Mouse (Mus musculus) A20 (cell line): ENCODE measurements around the gene Tmem128.

ENCODE experiments used
- DNase-seq: peaks from one replicate; pipeline ENCODE4 v3.0.0-alpha.2; 2011; ENCODE audit warnings: low read depth, low spot score

The Tmem128 gene

GRCm38 (mm10) chr5:38260107-38260682, at the start of gene Tmem128:
Gene Tmem128, plus strand, starts transcription at chr5:38260185.
- peak; percentile 78 for DNase-seq

- peak; percentile 81 for DNase-seq
Measured at GRCm38 (mm10) chr5:38211691-38212090, 48.3 kb upstream of the Tmem128 start.

- no peak for DNase-seq
Measured at GRCm38 (mm10) chr5:38213009-38213408, 47.0 kb upstream of the Tmem128 start.

GRCm38 (mm10) chr5:38219771-38220307, 40.1 kb upstream of the Tmem128 start:
- DNase-seq, result no peak

- DNase-seq, result peak; percentile 93
Measured at GRCm38 (mm10) chr5:38220328-38220912, 39.6 kb upstream of the Tmem128 start, which contains the start of the genes Zbtb49 and Lyar. Gene Zbtb49, minus strand, starts transcription at chr5:38220457. Gene Lyar, plus strand, starts transcription at chr5:38220470.

GRCm38 (mm10) chr5:38235422-38235821, 24.6 kb upstream of the Tmem128 start:
- DNase-seq, result peak; percentile 64

- peak; percentile 34 for DNase-seq
Measured at GRCm38 (mm10) chr5:38236627-38237026, 23.4 kb upstream of the Tmem128 start.

- DNase-seq, result no peak
Measured at GRCm38 (mm10) chr5:38240727-38241472, 19.1 kb upstream of the Tmem128 start.

- no peak for DNase-seq
Measured at GRCm38 (mm10) chr5:38241473-38241834, 18.5 kb upstream of the Tmem128 start.

- no peak for DNase-seq
Measured at GRCm38 (mm10) chr5:38241966-38242365, 18.0 kb upstream of the Tmem128 start.

- DNase-seq, result peak; percentile 40
Measured at GRCm38 (mm10) chr5:38255195-38255594, 4.8 kb upstream of the Tmem128 start.

- no peak for DNase-seq
Measured at GRCm38 (mm10) chr5:38255644-38256043, 4.3 kb upstream of the Tmem128 start.

GRCm38 (mm10) chr5:38256551-38256950, 3.4 kb upstream of the Tmem128 start:
- DNase-seq, result no peak

GRCm38 (mm10) chr5:38258034-38258772, 1.8 kb upstream of the Tmem128 start:
- no peak for DNase-seq

- no peak for DNase-seq
Measured at GRCm38 (mm10) chr5:38258773-38259146, 1.2 kb upstream of the Tmem128 start.

- DNase-seq, result peak; percentile 19
Measured at GRCm38 (mm10) chr5:38259455-38260106, 404 bp upstream of the Tmem128 start.

- DNase-seq, result no peak
Measured at GRCm38 (mm10) chr5:38270942-38271341, 11.0 kb downstream of the Tmem128 start.

- no peak for DNase-seq
Measured at GRCm38 (mm10) chr5:38273831-38274230, 13.8 kb downstream of the Tmem128 start.

GRCm38 (mm10) chr5:38275771-38276170, 15.8 kb downstream of the Tmem128 start, which contains the start of gene Otop1:
Gene Otop1, plus strand, starts transcription at chr5:38275972.
- DNase-seq, result no peak

GRCm38 (mm10) chr5:38276451-38276850, 16.5 kb downstream of the Tmem128 start:
- DNase-seq, result no peak
